Mouse (Mus musculus) liver, embryonic 14.5 days (tissue): ENCODE measurements at regions not wholly inside any gene's neighbourhood (a gene's known extent, or its start where the extent isn't known, plus 50 kb on each side); places are given as distances from the start of the nearest gene placed in this dataset.
"Not testable (repeated sequence)": the region's sequence is repeated elsewhere in the genome, so short reads cannot be mapped to it uniquely, and the experiment has no call there.

Experiments used
- CTCF ChIP-seq: IDR thresholded peaks from 2 replicates; pipeline ENCODE4 v1.5.1; 2016; ENCODE audit warnings: antibody characterized with exemption, low read depth, control low read depth
- EP300 ChIP-seq: IDR thresholded peaks from 2 replicates; pipeline ENCODE4 v1.6.1; 2016; ENCODE audit warnings: antibody characterized with exemption, low read depth

DNA sequence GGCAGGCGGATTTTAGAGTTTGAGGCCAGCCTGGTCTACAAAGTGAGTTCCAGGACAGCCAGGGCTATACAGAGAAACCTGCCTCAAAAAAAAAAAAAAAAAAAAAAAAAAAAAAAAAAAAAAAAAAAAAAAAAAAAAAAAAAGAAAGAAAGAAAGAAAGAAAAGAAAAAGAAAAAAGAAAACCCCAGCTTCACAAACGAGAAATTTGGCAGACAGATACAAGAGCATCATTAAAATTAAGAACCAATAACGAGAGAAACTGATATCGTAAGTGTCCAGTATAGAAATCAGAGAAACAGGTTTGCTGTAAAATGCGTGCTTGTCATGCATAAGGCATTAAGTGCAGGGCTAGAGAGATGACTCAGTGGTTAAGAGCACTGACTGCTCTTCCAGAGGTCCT is 228.4 kb upstream of the Jarid2 start:
- not testable (repeated sequence) for TF ChIP-seq EP300, CTCF
